Mouse (Mus musculus) neural tube, embryonic 15.5 days (tissue): Measurements from ENCODE around the gene Fam227a. TPM values are rescaled to one million over a fixed set of nuclear protein-coding genes. Genes with fewer than 3 reads are reported as not detected.

Experiments used
- microRNA-seq: library from miRNA; unstranded; fragments of <30 nt; microRNA quantifications from one replicate; pipeline ENCODE4, GENCODE M21; 2017
- polyA plus RNA-seq: library from polyadenylated mRNA; unstranded; fragments of >200 nt; fragmentation: Nextera tagmentation; extraction: Ambion mirVana; gene quantifications from 2 replicates; pipeline ENCODE4 v1.2.1, GENCODE M21; 2015

The Fam227a gene
- polyA plus RNA-seq, 1 experiment from 2014 or later = 3.7 TPM

Small RNAs within 50 kb of the gene (microRNA-seq; reads per million reads assigned to microRNA genes)
- gene Gm27903 = not detected

Other genes with a start within 250 kb of the Fam227a start
- 178 and 216 TPM in 2 replicates for gene Csnk1e, start 203.4 kb downstream of the Fam227a start, polyA plus RNA-seq
- gene Kcnj4, start 153.7 kb downstream of the Fam227a start, polyA plus RNA-seq = not detected in 2 replicates
- 18.5 and 23.9 TPM in 2 replicates for gene Kdelr3, start 142.5 kb downstream of the Fam227a start, polyA plus RNA-seq
- 47.9 and 49.6 TPM in 2 replicates for gene Ddx17, start 112.2 kb downstream of the Fam227a start, polyA plus RNA-seq
- 1.0 and 1.8 TPM in 2 replicates for gene Dmc1, start 53.8 kb downstream of the Fam227a start, polyA plus RNA-seq
- 85.0 and 94.6 TPM in 2 replicates for gene Cby1, start 243 bp upstream of the Fam227a start, polyA plus RNA-seq
- 231 and 246 TPM in 2 replicates for gene Tomm22, start 11.9 kb upstream of the Fam227a start, polyA plus RNA-seq
- gene Josd1, start 29.0 kb upstream of the Fam227a start, polyA plus RNA-seq = 20.6 and 21.8 TPM in 2 replicates
- gene Gtpbp1, start 31.9 kb upstream of the Fam227a start, polyA plus RNA-seq = 43.2 and 44.0 TPM in 2 replicates
- gene Sun2, start 83.6 kb upstream of the Fam227a start, polyA plus RNA-seq = 5.5 and 6.2 TPM in 2 replicates
- 58.4 and 63.7 TPM in 2 replicates for gene Dnal4, start 118.9 kb upstream of the Fam227a start, polyA plus RNA-seq
- gene Nptxr, start 145.8 kb upstream of the Fam227a start, polyA plus RNA-seq = 39.9 and 49.0 TPM in 2 replicates
- 0.42 and 0.72 TPM in 2 replicates for gene Npcd, start 175.3 kb upstream of the Fam227a start, polyA plus RNA-seq
- gene Cbx6, start 175.7 kb upstream of the Fam227a start, polyA plus RNA-seq = 53.1 and 64.3 TPM in 2 replicates
- gene Apobec3, start 232.7 kb upstream of the Fam227a start, polyA plus RNA-seq = 4.8 and 44.4 TPM in 2 replicates